Mouse (Mus musculus): ENCODE data around the gene Tshz2. TPM values are rescaled to one million over a fixed set of nuclear protein-coding genes. Genes with fewer than 3 reads are reported as not detected.

Tshz2 gene
- total RNA-seq, 1 experiment from 2014 or later: 41.8 TPM

GRCm38 (mm10) chr2:169633491-169634289 lies 877 bp downstream of the Tshz2 start:
- peak; percentile 47 for DNase-seq

DNA sequence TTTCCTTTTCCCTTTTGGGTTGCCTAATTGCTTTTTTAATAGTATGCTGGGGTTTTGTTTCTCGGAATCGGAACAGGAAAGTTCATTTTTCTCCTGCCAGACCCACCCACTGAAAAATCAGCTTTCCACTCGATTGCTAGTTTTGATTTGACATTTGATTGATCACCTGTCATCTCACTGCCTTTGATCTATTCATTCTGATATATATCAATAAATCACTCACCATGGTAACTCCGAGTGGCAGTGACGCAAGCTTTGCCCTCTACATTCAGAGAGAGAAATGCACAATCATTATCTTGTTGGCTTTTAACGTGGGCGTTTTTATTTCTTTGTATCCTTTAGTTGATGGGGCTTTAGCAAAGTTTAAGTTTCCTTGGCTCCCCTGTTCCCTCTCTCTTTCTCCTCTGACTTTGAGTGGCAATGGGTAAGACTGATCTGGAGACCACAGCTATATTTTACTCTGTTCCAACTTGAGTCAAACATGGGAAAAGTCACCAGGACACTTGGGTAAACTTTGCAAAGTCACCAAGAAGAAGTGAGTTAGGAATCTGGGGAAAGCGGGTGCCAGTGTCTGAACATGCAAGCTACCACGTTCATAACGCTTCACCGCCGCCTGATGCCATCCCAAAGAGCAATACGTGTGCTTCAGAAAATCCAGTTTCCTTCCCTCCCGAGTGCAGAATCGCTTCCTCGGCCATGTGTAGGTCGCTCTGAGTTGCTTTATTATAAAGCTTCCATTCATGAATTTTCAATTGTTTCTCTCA lies 2.0 kb downstream of the Tshz2 start:
- DNase-seq: no peak

- no peak for DNase-seq
These were observed 2.6 kb downstream of the Tshz2 start for GRCm38 (mm10) chr2:169635428-169635827.

GRCm38 (mm10) chr2:169636414-169636813 lies 3.6 kb downstream of the Tshz2 start:
- DNase-seq: no peak

DNA sequence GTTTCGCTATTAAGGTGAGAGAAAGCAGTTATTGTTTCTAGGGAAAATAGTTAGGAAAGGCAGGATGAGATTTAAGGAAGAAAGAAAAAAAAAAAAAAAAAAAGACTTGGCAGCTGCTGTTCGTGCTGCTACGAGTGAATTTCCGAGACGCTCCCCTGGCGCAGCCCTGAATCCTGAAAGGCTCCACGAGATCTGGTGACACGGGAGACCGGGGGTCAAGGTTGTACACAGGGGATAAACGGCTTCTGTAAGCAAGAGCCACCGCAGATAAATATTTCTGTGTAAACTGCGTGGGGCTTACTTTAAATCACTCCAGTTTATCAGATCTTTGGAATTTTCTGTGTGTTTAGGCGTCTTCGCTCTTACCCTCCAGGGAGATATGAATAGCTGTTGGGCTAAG lies 8.7 kb downstream of the Tshz2 start:
- no peak for DNase-seq

DNA sequence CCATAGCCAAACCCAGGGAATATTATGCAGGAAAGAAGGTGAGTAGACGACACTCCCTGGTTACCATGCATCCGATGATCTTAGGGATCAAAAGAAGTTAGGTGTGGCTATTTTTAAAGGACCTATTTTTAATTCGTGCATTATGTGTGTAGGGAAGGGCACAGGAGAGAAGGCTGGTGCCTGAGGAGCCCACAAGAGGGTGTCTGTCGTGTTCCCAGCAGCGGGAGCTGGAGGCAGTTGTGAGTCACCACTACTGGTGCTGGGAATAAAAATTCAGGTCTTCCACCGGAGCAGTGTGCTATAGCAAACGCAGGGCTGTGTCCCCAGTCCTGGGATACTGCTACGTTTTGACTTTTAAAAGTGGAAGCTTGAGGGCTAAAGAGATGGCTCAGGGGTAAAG lies 9.6 kb downstream of the Tshz2 start:
- DNase-seq: no peak

DNA sequence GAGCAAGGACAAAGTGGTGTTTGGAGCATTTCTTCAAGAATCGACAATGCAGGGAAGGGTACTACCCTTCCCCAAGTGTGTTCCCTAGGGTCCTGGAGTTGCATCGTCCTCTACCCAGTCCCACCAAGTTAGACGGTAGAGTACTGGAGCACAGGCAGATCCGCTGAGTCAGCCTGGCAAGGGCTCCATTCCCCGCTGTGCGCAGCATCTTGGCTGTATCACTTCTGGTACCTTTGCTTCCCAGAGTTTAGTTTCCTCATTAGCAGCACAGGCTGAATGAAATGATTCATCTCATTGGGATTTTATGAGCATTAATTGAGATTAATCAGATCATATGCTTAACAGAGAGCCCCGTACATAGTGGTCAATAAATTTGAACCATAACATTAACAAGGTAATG lies 14.3 kb downstream of the Tshz2 start:
- no peak for DNase-seq

GRCm38 (mm10) chr2:169649262-169649885 lies 16.6 kb downstream of the Tshz2 start:
- DNase-seq: no peak

- DNase-seq: no peak
These were observed 20.5 kb downstream of the Tshz2 start for GRCm38 (mm10) chr2:169653282-169653681.

DNA sequence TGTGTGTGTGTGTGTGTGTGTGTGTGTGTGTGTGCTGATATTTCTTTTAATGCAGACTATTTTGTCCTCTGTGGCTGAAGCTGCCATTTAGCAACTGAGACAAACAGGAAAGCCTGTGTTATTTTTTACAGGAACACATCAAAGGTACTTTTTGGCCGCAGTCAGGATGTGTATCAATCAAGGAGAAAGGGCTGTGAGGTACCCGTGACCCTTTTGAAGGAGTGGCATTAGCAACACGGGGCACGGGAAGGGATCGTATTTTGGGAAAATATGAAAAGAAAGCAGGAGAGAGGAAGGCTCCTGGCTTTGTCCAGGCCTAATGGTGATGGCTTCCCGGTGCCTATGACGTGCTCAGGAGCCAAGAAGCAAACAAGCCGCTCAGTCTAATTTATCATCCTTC lies 31.0 kb downstream of the Tshz2 start:
- no peak for DNase-seq

GRCm38 (mm10) chr2:169671264-169671663 lies 38.5 kb downstream of the Tshz2 start:
- DNase-seq: no peak

DNA sequence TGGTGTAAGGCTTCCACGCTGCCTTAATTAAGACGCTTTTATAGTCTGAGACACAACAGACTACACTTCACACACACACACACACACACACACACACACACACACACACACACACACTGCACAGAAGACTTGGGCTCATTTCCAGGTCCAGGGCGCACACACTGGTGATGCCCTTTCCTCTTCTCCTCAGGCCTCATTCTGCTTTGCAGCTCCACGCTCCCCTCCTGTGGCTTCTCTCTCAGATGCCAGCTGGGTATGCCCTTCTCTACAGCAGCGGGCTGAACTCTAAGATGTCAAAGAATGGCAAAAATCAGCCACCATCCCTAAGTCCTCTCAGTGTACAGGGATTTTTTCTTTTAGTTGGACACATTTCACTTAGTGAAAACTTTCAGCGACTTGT lies 41.0 kb downstream of the Tshz2 start:
- no peak for DNase-seq

DNA sequence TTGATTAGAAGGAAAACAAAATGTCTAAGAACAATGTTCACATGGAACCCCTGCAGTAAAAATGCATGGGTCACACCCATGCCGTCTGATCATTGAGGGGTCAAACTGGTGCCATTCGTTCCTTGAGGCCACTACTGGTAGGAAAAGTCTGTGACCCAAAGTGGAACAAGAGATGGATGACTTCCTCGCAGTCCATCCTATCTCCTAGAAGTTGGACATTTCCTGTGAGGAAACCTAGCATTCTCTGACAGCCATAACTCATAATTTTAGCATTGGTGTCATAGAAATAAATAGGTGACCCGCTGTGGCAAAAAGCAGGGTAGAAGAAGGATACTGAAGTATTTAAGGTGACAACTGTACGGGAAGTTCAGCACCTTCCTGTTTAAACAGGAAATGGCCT lies 41.4 kb downstream of the Tshz2 start:
- no peak for DNase-seq

DNA sequence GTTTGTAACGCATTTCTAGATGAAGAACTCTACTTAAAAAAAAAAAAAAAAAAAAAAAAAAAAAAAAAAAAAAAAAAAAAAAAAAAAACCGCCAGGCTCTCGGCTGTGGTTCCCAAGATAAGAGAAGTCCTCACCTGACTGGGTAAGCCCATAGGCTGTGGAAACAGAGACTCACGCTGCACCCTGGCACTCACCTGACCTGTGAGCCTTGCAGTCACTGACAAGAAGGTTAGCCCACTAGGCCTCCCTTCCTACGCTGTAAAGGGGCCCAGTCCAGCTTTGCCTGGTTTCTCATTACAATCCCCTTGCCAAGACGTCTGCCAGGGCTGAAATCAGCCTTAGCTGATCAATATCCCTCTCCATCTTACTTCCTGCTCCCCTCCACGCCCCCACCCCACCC lies 46.5 kb downstream of the Tshz2 start:
- DNase-seq: no peak

GRCm38 (mm10) chr2:169679951-169680350 lies 47.1 kb downstream of the Tshz2 start:
- no peak for DNase-seq

GRCm38 (mm10) chr2:169685260-169685659 lies 52.4 kb downstream of the Tshz2 start:
- DNase-seq: no peak

DNA sequence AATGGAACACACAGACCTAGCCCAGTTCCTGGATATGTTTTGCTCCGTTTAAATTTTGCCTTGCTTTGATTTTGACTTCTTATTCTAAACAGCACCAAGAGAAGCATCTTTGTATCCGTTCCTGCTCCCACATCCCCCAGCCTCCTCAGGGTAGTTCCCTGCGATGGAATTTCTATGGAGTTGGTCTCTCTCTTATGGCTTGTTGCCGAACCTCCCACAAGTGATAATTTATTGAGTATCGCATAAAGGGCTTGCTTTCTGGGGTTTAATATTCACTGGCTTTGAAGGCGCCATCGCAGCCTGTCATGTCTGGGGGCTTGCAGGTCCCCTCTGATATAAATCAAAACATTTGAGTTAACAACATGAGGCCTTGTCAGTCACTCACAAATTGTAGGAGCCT lies 52.9 kb downstream of the Tshz2 start:
- DNase-seq: no peak

DNA sequence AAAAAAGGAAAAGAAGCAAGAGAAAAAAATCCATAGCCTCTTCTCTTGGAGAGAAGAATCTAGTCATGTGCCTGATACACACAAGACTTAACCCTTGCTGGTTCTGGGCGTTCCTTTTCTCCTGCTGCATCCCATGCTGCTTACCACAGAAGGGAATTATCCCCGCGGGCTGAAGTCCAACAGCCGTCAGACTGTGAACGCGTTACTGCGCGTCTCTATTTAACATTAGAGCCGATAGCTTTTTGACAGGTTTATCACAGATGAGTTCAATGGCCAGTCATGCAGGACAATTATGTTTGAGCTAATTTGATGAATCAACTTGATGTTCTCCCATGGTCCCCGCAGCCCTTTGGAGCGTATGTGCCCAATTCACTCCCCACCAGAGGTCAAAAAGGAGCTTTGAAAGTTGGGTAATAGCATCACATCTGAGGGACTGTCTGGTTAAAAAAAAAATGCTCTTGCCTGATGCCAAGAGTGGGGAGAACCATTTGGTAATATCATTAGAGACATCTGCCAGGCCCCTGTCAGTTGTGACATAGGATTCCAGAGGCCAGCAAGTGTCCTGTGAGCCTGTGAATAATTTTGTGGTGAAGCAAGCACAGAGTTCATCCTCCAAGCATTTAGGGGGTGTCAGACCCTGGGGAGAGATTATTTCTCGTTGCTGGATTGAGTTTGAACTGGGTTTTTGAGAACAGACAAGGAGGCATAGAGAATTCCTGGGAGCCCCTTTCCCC lies 54.1 kb downstream of the Tshz2 start:
- no peak for DNase-seq

DNA sequence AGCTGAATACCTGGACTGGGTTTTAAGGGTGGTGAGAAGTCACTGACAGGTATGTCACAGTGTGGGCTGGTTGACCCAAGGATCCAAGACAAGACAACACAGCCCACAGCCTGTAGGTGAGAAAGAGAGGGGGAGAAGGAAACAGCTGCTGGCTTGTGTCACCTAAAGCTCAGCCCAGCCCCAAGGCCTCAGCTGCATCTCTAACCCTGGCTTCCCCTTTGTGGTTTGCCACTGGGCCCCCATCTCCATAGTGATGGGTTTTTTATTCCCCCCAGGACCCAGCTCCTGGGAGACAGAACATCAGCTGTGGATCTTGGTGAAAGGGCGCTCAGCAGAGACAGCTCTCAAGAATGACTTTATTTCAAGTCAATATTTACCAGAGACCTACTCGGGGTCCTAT lies 57.2 kb downstream of the Tshz2 start:
- no peak for DNase-seq

- no peak for DNase-seq
These were observed 61.7 kb downstream of the Tshz2 start for GRCm38 (mm10) chr2:169694494-169694893.

DNA sequence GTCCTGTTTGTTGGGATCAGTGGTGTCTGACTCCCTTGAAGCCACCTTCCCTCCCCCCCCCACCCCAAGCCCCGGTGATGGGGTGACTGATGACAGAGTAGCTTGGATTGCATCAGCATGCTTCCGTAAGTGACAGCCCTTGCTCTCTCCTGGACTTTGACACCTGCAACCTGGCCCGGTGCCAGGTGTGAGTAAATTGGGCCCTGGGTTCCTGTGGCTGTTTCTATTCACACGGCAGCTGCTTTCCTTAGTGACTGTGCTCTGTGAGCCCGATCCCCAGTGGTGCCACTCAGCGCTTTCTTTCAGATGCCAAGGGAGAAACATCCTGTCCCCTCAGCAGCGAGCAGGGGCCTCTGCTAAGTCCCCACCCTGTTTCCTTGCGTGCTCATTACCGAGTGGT lies 62.2 kb downstream of the Tshz2 start:
- no peak for DNase-seq

- no peak for DNase-seq
These were observed 66.3 kb downstream of the Tshz2 start for GRCm38 (mm10) chr2:169699141-169699540.
